Mouse (Mus musculus) olfactory bulb, adult 2 months (tissue): ENCODE measurements around the gene Arl6ip4. TPM values are rescaled to one million over a fixed set of nuclear protein-coding genes. Genes with fewer than 3 reads are reported as not detected.
A peak's percentile ranks its signal among the peaks of the same experiment; 100 is the strongest.

ENCODE experiments used
- H3K27ac ChIP-seq: fragments of 200-500 bp; 2 replicates; pipeline ENCODE4 v1.5.1; 2012; ENCODE audit warnings: low read depth, low read length; ENCODE audit not compliant: insufficient read depth
- H3K4me1 ChIP-seq: fragments of 200-500 bp; 2 replicates; pipeline ENCODE4 v1.6.1; 2012; ENCODE audit warnings: low read length; ENCODE audit not compliant: control insufficient read depth, insufficient read depth
- H3K4me3 ChIP-seq: fragments of 200-500 bp; 2 replicates; pipeline ENCODE4 v1.5.1; 2012; ENCODE audit warnings: mild to moderate bottlenecking, low read depth, low read length, moderate library complexity; ENCODE audit not compliant: insufficient read depth
- CTCF ChIP-seq: fragments of 200-500 bp; IDR thresholded peaks from 2 replicates; pipeline ENCODE4 v1.5.1; 2012; ENCODE audit warnings: low read depth, mild to moderate bottlenecking, low read length, moderate library complexity; ENCODE audit not compliant: insufficient read depth
- POLR2A ChIP-seq: fragments of 200-500 bp; IDR thresholded peaks from 2 replicates; pipeline ENCODE4 v1.6.1; 2012; ENCODE audit warnings: mild to moderate bottlenecking, low read depth, low read length, moderate library complexity; ENCODE audit not compliant: insufficient read depth
- WGBS: fragments of 180-500 bp; shearing (Covaris S2); methylation state at CpG from one replicate; pipeline ENCODE4 v1.1.7; 2018; 5-methylcytosine and 5-hydroxymethylcytosine counted together
- polyA plus RNA-seq: library from polyadenylated mRNA; stranded (reverse); fragments of >200 nt; gene quantifications from 2 replicates; pipeline ENCODE4 v1.2.4, GENCODE M21; 2012; ENCODE audit warnings: low replicate concordance; ENCODE audit not compliant: missing spikeins, insufficient read depth, insufficient read length

Gene Arl6ip4
- polyA plus RNA-seq, 1 experiment = not detected

DNA sequence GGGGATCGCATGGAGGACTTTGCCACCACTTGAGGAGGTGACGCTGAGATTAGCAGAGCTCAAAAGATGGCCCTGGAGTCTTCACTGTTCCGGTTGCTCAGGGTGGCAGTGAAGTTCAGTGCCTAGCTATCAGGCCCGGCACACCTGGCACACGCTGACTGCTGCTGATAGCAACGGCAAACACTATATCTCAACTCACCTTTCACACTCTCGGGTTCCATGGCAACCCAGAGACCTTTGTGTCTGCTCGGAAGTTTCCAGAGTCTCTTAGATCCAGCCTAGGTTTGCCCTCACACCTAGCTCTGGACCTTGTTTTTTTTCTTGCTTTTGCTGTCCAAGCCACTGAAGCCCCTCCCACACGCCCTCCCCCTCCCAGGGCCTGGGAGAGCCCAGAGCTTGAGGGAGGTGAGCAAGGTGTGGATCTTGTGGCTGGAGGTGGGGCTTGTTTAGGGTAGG lies 23.9 kb upstream of the Arl6ip4 start:
- 72% methylated on average over 9 of the region's 9 CpGs for WGBS

DNA sequence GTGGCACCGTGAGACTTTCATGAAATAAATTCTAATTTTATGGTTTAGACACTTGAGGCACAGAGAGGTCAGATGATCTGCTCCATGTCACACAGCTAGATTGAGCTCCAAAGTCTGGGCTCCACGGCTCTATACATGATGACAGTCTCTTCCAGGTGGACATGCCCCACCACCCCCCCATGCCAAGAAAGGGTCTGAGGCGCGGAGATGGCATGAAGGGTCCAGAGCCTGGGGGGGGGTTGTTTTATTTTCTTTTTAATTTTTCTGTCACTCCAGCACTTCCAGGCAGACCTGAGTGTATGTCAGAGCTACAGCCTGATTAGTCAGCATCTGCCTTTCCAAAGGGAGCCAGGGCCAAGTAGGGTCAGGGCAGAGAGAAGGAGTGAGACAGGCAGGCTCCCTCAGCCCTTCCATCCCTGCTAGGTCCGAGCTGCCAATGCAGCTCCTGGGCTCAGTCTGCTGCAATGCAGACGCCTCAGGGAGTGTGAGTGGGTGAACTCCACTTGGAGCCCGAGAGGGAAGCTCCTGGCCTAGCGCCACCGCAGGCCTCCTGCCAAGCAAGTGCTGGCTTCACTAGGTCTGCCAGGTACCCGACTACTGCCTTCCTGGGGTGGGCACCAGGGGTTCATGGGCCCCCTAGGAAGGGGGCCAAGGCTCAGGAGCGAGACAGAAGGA lies 22.6 kb upstream of the Arl6ip4 start:
- no peak for TF ChIP-seq POLR2A
- TF ChIP-seq CTCF = no peak
- Histone ChIP-seq H3K27ac (no peak overlapping the region), H3K4me3 (peak overlapping the region; percentile 16; the same call in 1 of the 2 replicates), H3K4me1 (peaks cover 32% of the 10 kb centered on the region)
- WGBS = 45% methylated on average over 11 of the region's 11 CpGs

More for the DNA sequence above, 23.9 kb upstream of the Arl6ip4 start:
- H3K4me3 ChIP-seq = no peak overlapping the region
- H3K4me1 ChIP-seq = peaks cover 34% of the 10 kb centered on the region
- H3K27ac ChIP-seq = no peak overlapping the region
- TF ChIP-seq CTCF (no peak), POLR2A (no peak)

DNA sequence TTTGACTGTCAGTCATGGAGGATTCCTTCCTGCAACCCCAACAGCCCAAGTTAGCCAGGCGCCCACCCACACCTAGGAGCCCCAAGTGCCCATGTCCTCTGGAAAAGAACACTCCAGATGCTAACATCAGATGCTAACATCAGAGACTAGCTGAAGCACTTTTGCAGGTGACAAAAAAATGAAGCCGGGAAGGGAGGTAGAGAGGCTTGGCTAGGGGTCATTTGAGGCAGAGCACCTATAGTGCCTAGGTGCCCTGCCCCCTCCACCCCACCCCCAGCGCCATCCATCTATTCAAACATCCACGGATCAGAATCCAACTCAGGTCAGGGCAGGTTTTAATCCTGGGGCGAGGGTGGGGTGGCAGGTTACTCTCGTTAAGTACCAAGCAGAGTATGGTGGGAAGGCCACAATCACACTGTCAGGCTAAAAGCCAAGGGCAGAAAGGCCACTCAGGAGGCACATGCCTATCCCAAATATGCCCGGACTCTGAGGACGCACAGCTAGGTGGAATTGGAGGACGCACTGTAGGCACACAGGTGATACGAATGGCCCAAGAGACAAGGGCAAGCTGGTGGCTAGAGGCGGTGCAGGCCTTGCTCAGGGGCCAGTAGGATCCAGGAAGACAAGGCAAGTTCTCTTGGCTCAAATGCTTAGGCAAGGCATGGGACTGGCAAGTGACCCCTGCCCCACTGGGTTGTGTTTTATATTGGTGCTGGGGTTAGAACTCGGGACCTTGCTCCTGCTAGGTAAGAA lies 21.9 kb upstream of the Arl6ip4 start:
- Histone ChIP-seq H3K4me1 (peaks cover 32% of the 10 kb centered on the region), H3K27ac (no peak overlapping the region), H3K4me3 (peak overlapping the region; percentile 16; the same call in 1 of the 2 replicates)
- TF ChIP-seq POLR2A = no peak
- no peak for TF ChIP-seq CTCF
- WGBS = 84% methylated on average over 12 of the region's 12 CpGs

DNA sequence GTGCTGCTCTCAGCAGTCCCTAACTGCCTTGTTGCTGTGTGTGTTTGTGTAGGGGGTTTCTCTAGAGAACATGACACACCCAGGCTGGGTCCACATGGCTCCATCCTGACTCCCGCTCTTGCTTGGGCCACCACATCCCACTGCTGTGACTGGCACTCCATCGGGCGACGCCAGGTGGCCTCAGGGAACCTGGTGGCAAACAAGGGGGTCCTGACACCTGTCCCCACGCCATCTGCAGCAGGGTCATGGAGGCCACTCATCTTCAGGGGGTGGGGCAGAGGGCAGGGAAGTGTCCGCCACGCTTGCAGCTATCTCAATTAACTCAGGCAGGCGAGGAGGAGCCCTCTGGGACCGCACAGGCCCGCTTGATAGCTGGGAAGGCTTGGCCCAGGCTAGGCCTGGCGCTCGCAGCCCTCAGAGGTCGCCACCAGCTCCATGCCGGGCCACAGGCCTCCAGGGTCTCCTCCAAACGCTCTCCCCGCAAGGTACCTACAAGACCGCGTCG lies 20.8 kb upstream of the Arl6ip4 start:
- Histone ChIP-seq H3K4me3 (peak overlapping the region; percentile 59), H3K4me1 (peaks cover 32% of the 10 kb centered on the region), H3K27ac (peak overlapping the region; percentile 1; the same call in 1 of the 2 replicates)
- 10% methylated on average over 19 of the region's 19 CpGs for WGBS
- no peak for TF ChIP-seq POLR2A
- TF ChIP-seq CTCF = no peak

DNA sequence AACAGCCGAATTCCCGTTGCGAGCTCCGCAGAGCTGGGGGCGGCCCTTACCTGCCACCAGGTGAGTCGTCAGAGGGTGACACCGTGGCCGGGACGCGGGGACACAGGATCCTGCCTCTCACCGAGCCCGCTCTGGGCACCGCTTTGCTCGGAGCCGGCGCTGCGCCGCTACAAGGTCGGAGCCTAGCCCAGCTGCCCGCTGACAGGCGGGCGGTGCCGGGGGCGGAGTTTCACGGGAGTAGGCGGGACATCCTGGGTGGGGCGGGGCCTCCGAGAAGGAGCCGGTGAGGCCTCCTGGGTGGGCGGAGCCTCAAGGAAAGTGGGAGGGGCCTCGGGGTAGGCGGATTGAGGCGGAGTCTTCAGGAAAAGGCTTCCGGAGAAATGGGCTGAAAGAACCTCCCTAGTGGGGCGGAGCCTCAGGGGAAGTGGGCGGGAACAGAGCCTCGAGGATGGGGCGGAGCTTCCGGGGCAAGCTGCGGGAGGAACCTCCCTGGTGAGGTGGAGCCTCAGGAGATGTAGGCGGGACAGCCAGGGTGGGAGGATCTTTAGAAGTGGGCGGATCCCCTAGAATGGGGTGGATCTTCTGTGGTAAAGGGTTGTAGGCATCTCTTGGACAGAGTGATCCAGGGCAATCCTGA lies 20.2 kb upstream of the Arl6ip4 start, which contains the start of gene Abcb9:
TSS of gene Abcb9 (minus strand) at position 203 of the 637 bp plus-strand sequence.
- Histone ChIP-seq H3K4me3 (peak within 1 kb of the TSS; percentile 59), H3K27ac (peak within 1 kb of the TSS; percentile 1; the same call in 1 of the 2 replicates), H3K4me1 (peaks cover 32% of the 10 kb centered on the region)
- 1% methylated on average over 42 of the region's 42 CpGs for WGBS
- TF ChIP-seq CTCF = no peak
- TF ChIP-seq POLR2A = peak; percentile 38; the same call in 1 of the 2 replicates

DNA sequence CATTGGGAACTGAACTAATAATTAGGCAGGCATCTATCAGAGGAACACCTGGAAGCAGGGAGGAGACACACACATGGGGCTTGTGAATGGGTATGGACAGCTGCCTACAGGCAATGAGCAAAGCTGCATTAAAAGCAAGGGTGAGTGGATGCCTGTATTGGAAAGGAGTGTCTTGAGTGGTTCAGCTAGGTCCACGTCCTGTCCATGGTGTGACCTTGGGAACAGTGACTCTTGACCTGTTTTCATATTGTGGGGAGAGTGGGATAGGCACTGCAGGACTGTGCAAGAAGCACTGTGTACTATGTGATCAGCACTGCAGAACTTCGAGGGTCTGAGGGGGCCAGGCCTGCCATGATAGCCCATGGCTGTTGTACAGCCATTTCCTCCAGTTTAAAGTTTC lies 17.0 kb upstream of the Arl6ip4 start:
- TF ChIP-seq CTCF (no peak), POLR2A (no peak)
- 92% methylated on average over 2 of the region's 2 CpGs for WGBS
- Histone ChIP-seq H3K4me1 (peaks cover 18% of the 10 kb centered on the region), H3K27ac (no peak overlapping the region), H3K4me3 (no peak overlapping the region)

DNA sequence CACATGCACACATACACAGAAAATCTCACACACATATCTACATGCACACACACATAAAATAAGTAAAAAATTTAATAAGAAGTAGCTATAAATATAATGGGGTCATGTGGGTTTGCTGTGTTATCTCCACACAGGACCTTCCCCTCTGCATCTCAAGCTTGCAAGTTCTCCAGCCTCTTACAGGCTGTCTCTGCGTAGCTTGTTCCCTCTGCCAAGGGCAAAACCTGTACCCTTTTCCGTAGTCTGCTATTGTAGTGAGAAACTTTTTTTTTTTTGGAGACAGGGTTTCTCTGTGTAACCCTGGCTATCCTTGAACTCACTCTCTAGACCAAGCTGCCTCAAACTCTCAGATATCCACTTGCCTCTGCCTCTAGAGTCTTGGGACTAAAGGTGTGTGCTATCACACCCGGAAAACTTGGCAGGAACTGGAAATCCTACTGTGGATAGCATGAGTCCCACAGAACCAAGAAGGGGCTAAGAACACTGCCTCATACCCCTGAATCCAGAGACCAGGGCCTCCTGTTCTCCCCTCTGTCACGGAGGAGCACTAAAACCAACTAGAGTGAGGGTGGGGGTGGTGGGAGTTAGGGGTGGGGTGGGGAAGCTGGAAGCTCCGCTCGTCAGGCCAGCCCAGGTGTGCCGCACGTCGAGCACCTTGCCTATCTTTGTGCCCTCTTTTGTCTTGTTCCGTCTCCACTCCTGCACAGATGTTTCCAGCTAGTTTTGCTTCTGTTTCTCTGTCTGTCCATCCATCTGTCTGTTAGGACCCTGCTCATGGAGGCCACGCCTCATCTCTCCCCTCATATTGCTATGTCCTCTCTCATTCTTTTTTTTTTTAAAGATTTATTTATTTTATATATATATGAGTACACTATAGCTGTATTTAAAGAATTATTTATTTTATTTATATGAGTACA lies 15.5 kb upstream of the Arl6ip4 start:
- Histone ChIP-seq H3K4me3 (no peak overlapping the region), H3K4me1 (peaks cover 4% of the 10 kb centered on the region; the same call in 1 of the 2 replicates), H3K27ac (no peak overlapping the region)
- no peak for TF ChIP-seq CTCF
- TF ChIP-seq POLR2A = no peak
- 92% methylated on average over 11 of the region's 11 CpGs for WGBS

DNA sequence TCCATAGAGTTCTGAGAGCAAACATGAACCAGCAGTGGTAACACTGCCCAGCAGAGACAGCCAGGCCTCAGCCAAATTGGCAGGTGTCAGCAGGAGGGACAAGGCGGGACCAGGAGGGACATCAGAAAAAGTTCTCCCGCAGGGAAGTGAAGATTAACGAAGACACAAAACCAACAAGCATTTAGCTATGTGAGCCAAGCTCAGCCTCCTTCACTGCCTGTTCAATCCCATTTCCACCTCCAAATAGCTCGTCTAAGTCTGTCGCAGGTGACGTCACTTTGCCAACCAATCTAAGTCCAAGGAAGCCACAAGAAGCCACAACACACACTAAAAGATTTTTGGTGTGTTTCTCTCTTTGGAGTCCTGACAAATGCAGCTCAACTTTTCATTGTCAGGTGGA lies 13.6 kb upstream of the Arl6ip4 start:
- TF ChIP-seq POLR2A (no peak), CTCF (no peak)
- H3K27ac ChIP-seq = no peak overlapping the region
- H3K4me1 ChIP-seq = no peaks in the 10 kb centered on the region
- 84% methylated on average over 6 of the region's 6 CpGs for WGBS
- H3K4me3 ChIP-seq = no peak overlapping the region
